Mouse (Mus musculus) forebrain, embryonic 11.5 days (tissue): ENCODE measurements at regions not wholly inside any gene's neighbourhood (a gene's known extent, or its start where the extent isn't known, plus 50 kb on each side); places are given as distances from the start of the nearest gene placed in this dataset.
A peak's percentile ranks its signal among the peaks of the same experiment; 100 is the strongest.

Experiments
- ATAC-seq: fragments of 200-750 bp; cut with Nextera tagmentation; replicated peaks from 2 replicates; pipeline ENCODE4 v1.8.0; 2017; ENCODE audit warnings: moderate TSS enrichment; ENCODE audit not compliant: low FRiP score
- DNase-seq: peaks from one replicate; pipeline ENCODE4 v3.0.0-alpha.2; 2017; ENCODE audit warnings: low spot score
- H3K27ac ChIP-seq: fragments of 300-500 bp; sonication (generic); 2 replicates; pipeline ENCODE4 v1.5.1; 2014; ENCODE audit warnings: low read depth, low read length
- H3K27me3 ChIP-seq: fragments of 300-500 bp; sonication (generic); 2 replicates; pipeline ENCODE4 v1.6.1; 2014; ENCODE audit warnings: mild to moderate bottlenecking, low read length, mixed read lengths; ENCODE audit not compliant: control insufficient read depth, insufficient read depth
- H3K36me3 ChIP-seq: fragments of 300-500 bp; sonication (generic); 2 replicates; pipeline ENCODE4 v1.6.1; 2014; ENCODE audit warnings: mild to moderate bottlenecking, low read length, moderate library complexity, mixed read lengths; ENCODE audit not compliant: control insufficient read depth, insufficient read depth
- H3K4me1 ChIP-seq: fragments of 300-500 bp; sonication (generic); replicated peaks from 2 replicates; pipeline ENCODE4 v1.6.1; 2014; ENCODE audit warnings: low read length, mixed read lengths; ENCODE audit not compliant: control insufficient read depth, insufficient read depth
- H3K4me2 ChIP-seq: fragments of 300-500 bp; sonication (generic); 2 replicates; pipeline ENCODE4 v1.6.1; 2014; ENCODE audit warnings: low read depth, mild to moderate bottlenecking, low read length, moderate library complexity, mixed read lengths; ENCODE audit not compliant: severe bottlenecking
- H3K4me3 ChIP-seq: fragments of 300-500 bp; sonication (generic); 2 replicates; pipeline ENCODE4 v1.5.1; 2014; ENCODE audit warnings: low read depth, low read length
- H3K9ac ChIP-seq: fragments of 300-500 bp; sonication (generic); 2 replicates; pipeline ENCODE4 v1.6.1; 2014; ENCODE audit warnings: low read length
- H3K9me3 ChIP-seq: fragments of 300-500 bp; sonication (generic); 2 replicates; pipeline ENCODE4 v1.6.1; 2016; ENCODE audit warnings: low read length, mixed read lengths; ENCODE audit not compliant: control insufficient read depth
- WGBS: fragments of 180-500 bp; shearing (Covaris S2); extraction: QIAGEN DNeasy Blood & Tissue Kit; methylation state at CpG from one replicate; pipeline ENCODE4 v1.1.7; 2014; 5-methylcytosine and 5-hydroxymethylcytosine counted together

GRCm38 (mm10) chr15:62596735-62597134 is 1248.2 kb downstream of the Gsdmc2 start:
- H3K9me3 ChIP-seq: no peaks in the 10 kb centered on the region
- H3K27ac ChIP-seq: no peak overlapping the region
- no peak overlapping the region for H3K9ac ChIP-seq
- DNase-seq (no peak), ATAC-seq (no peak)
- H3K4me2 ChIP-seq: no peak overlapping the region
- no peaks in the 10 kb centered on the region for H3K4me1 ChIP-seq
- no peaks in the 10 kb centered on the region for H3K36me3 ChIP-seq
- no peak overlapping the region for H3K4me3 ChIP-seq
- H3K27me3 ChIP-seq: no peaks in the 10 kb centered on the region

- ATAC-seq: no peak
Measured at GRCm38 (mm10) chr15:62588580-62588979, 1256.4 kb downstream of the Gsdmc2 start.

DNA sequence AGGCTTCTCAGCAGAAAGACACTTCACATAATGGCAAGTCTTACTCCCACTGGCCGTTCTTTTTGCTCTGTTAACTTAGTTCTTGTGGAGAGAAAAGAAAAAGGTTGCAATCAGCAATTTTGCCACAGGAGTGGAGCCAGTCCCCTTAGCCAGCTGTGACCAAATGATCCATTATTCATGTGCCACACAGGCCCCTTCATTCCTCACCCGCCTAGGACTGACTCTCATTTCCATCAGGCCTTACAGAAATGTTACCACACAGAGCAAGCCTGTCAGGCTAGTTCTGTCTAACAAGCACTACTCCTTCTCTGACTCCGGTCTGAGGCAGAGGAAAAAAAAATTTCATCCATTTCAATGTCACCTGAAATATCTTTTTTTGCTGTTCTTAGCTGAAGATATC is 1266.2 kb downstream of the Gsdmc2 start:
- Histone ChIP-seq H3K4me2 (no peak overlapping the region), H3K9me3 (no peaks in the 10 kb centered on the region), H3K4me1 (no peaks in the 10 kb centered on the region), H3K9ac (no peak overlapping the region), H3K27ac (no peak overlapping the region), H3K4me3 (no peak overlapping the region), H3K27me3 (no peaks in the 10 kb centered on the region), H3K36me3 (no peaks in the 10 kb centered on the region)
- DNase-seq: no peak
- peak; percentile 78 for ATAC-seq
- WGBS: 56% methylated on average over 3 of the region's 3 CpGs

More at GRCm38 (mm10) chr15:62588580-62588979, 1256.4 kb downstream of the Gsdmc2 start:
- Histone ChIP-seq H3K9ac (no peak overlapping the region), H3K4me1 (no peaks in the 10 kb centered on the region), H3K27me3 (no peaks in the 10 kb centered on the region), H3K4me3 (no peak overlapping the region), H3K27ac (no peak overlapping the region), H3K4me2 (no peak overlapping the region), H3K9me3 (no peaks in the 10 kb centered on the region), H3K36me3 (no peaks in the 10 kb centered on the region)
- DNase-seq: no peak
- 83% methylated on average over 3 of the region's 3 CpGs for WGBS

- WGBS: 87% methylated on average over 2 of the region's 2 CpGs
- ATAC-seq (no peak), DNase-seq (no peak)
- no peaks in the 10 kb centered on the region for H3K27me3 ChIP-seq
- H3K27ac ChIP-seq: no peak overlapping the region
- H3K36me3 ChIP-seq: no peaks in the 10 kb centered on the region
- no peak overlapping the region for H3K9ac ChIP-seq
- H3K4me1 ChIP-seq: no peaks in the 10 kb centered on the region
- H3K4me3 ChIP-seq: no peak overlapping the region
- no peaks in the 10 kb centered on the region for H3K9me3 ChIP-seq
- no peak overlapping the region for H3K4me2 ChIP-seq
Measured at GRCm38 (mm10) chr15:62575791-62576190, 1269.2 kb downstream of the Gsdmc2 start.

GRCm38 (mm10) chr15:62571803-62572202 is 1273.2 kb downstream of the Gsdmc2 start:
- Histone ChIP-seq H3K36me3 (no peaks in the 10 kb centered on the region), H3K9ac (no peak overlapping the region), H3K4me3 (no peak overlapping the region), H3K4me1 (no peaks in the 10 kb centered on the region), H3K9me3 (no peaks in the 10 kb centered on the region), H3K27me3 (no peaks in the 10 kb centered on the region), H3K27ac (no peak overlapping the region), H3K4me2 (no peak overlapping the region)
- WGBS: 58% methylated on average over 7 of the region's 7 CpGs
- no peak for DNase-seq
- ATAC-seq: no peak

- H3K27me3 ChIP-seq: no peaks in the 10 kb centered on the region
Measured at GRCm38 (mm10) chr15:62568788-62569713, 1275.9 kb downstream of the Gsdmc2 start.

DNA sequence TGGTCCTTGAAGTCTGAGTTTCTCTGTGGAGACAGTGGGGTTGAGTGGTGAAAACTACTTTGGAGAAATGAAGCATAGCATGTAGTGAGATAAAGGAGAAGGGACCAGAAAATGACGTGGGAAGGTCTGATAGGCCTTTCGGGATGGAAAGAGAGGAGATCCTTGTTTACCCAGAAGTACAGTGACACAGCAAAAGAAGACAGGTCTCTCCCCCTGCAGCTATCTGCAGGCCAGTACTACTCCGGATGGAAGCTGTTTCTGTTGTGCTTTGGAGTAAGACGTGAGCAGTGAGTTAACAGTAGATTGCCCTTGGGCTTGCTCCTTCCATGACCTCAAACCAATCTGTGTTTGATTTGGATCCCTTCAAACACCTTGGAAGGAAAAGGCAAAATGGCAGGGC is 1277.5 kb downstream of the Gsdmc2 start:
- no peak overlapping the region for H3K4me2 ChIP-seq
- DNase-seq (no peak), ATAC-seq (no peak)
- no peak overlapping the region for H3K9ac ChIP-seq
- no peaks in the 10 kb centered on the region for H3K4me1 ChIP-seq
- no peaks in the 10 kb centered on the region for H3K36me3 ChIP-seq
- no peak overlapping the region for H3K27ac ChIP-seq
- no peaks in the 10 kb centered on the region for H3K27me3 ChIP-seq
- 80% methylated on average over 4 of the region's 4 CpGs for WGBS
- H3K4me3 ChIP-seq: no peak overlapping the region
- H3K9me3 ChIP-seq: no peaks in the 10 kb centered on the region

More at GRCm38 (mm10) chr15:62568788-62569713, 1275.9 kb downstream of the Gsdmc2 start:
- H3K4me2 ChIP-seq: no peak overlapping the region
- WGBS: 81% methylated on average over 7 of the region's 7 CpGs
- DNase-seq (no peak), ATAC-seq (no peak)
- H3K9me3 ChIP-seq: no peaks in the 10 kb centered on the region
- H3K4me1 ChIP-seq: no peaks in the 10 kb centered on the region
- no peak overlapping the region for H3K27ac ChIP-seq
- H3K4me3 ChIP-seq: no peak overlapping the region
- H3K9ac ChIP-seq: no peak overlapping the region
- H3K36me3 ChIP-seq: no peaks in the 10 kb centered on the region

GRCm38 (mm10) chr15:62566106-62566511 is 1278.9 kb downstream of the Gsdmc2 start:
- no peaks in the 10 kb centered on the region for H3K9me3 ChIP-seq
- H3K36me3 ChIP-seq: no peaks in the 10 kb centered on the region
- no peak overlapping the region for H3K9ac ChIP-seq
- no peak overlapping the region for H3K4me2 ChIP-seq
- H3K4me3 ChIP-seq: no peak overlapping the region
- 30% methylated on average over 7 of the region's 7 CpGs for WGBS
- no peak for DNase-seq
- no peaks in the 10 kb centered on the region for H3K27me3 ChIP-seq
- no peak for ATAC-seq
- no peak overlapping the region for H3K27ac ChIP-seq
- no peaks in the 10 kb centered on the region for H3K4me1 ChIP-seq

DNA sequence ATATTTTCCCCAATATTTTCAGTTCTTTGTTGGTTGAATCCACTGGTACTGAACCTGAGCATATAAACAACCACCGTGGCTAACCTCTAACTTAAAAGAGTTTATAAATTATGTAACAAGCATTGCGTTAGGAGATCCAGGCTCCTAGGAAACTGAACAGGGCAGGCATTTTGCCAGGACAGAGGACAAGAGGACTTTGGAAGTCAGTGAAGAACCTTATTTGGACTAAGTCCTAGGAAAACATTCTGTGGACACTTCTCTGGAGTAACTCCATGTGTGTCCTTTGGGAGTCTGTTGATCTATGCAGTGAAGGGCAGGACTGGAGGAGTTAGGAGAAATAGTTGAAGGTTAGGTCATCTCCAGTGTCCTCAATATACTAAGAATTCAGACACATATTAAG is 1311.7 kb downstream of the Gsdmc2 start:
- no peaks in the 10 kb centered on the region for H3K27me3 ChIP-seq

More for the DNA sequence above, 1311.7 kb downstream of the Gsdmc2 start:
- H3K36me3 ChIP-seq: no peaks in the 10 kb centered on the region
- no peaks in the 10 kb centered on the region for H3K4me1 ChIP-seq
- H3K4me2 ChIP-seq: no peak overlapping the region
- no peak overlapping the region for H3K9ac ChIP-seq
- DNase-seq (no peak), ATAC-seq (no peak)
- H3K27ac ChIP-seq: no peak overlapping the region
- no peaks in the 10 kb centered on the region for H3K9me3 ChIP-seq
- H3K4me3 ChIP-seq: no peak overlapping the region
- 91% methylated on average over 2 of the region's 2 CpGs for WGBS
